ENCODE assay signal across 8 mouse cellular contexts in genomic region chr14:33313624-33314023, GRCm38 (mm10).
DNase-seq lines count a peak whose midpoint lies in the region; ATAC-seq and TF ChIP-seq lines count a peak whose summit lies in the region.

No protein-coding gene starts in this region.

- no peak for TF ChIP-seq POLR2A in heart, adult 2 months (IDR thresholded peaks at IDR 0.05; ENCODE audit: insufficient read depth, low read depth, low read length)

- no peak; the same call in 1 of the 2 replicates for TF ChIP-seq CTCF in heart, adult 2 months (IDR thresholded peaks at IDR 0.05)

- ATAC-seq in cerebellum, adult (ENCODE audit: insufficient number of reproducible peaks, low FRiP score, low TSS enrichment): peak; percentile 60
- peak; percentile 69 for ATAC-seq in forebrain, embryonic 15.5 days (replicated peaks)
- ATAC-seq in hindbrain, embryonic 16.5 days: peak; percentile 67
- peak; percentile 83 for ATAC-seq in megakaryocyte-erythroid progenitor cell, adult 5-6 weeks (replicated peaks; ENCODE audit: low FRiP score, low TSS enrichment, poor library complexity, severe bottlenecking)

- no peaks in the 10 kb centered on the region; the same call in 1 of the 2 replicates for H3K4me1 ChIP-seq in heart, adult 2 months (ENCODE audit: control insufficient read depth, insufficient read depth, low read length)
- peaks cover 9% of the 10 kb centered on the region; the same call in 1 of the 2 replicates for H3K4me1 ChIP-seq in forebrain, embryonic 15.5 days
- no peaks in the 10 kb centered on the region; the same call in 1 of the 2 replicates for H3K4me1 ChIP-seq in hindbrain, embryonic 16.5 days (ENCODE audit: control insufficient read depth, insufficient read depth, low read depth, low read length)

- 1% methylated on average over 4 of the region's 4 CpGs for WGBS in heart, adult 2 months
- 0% methylated on average over 4 of the region's 4 CpGs for WGBS in forebrain, embryonic 15.5 days
- 0% methylated on average over 4 of the region's 4 CpGs for WGBS in hindbrain, embryonic 16.5 days

- H3K9ac ChIP-seq in heart, adult 2 months (ENCODE audit: low read depth, low read length): no peak overlapping the region
- H3K9ac ChIP-seq in forebrain, embryonic 15.5 days (replicated peaks): no peak overlapping the region
- H3K9ac ChIP-seq in hindbrain, embryonic 16.5 days (ENCODE audit: low read depth, low read length): no peak overlapping the region

- H3K36me3 ChIP-seq in heart, adult 2 months (ENCODE audit: control insufficient read depth, insufficient read depth, low read length): no peaks in the 10 kb centered on the region
- H3K36me3 ChIP-seq in forebrain, embryonic 15.5 days: no peaks in the 10 kb centered on the region
- no peaks in the 10 kb centered on the region for H3K36me3 ChIP-seq in hindbrain, embryonic 16.5 days (ENCODE audit: control insufficient read depth, insufficient read depth, low read length)

- intact Hi-C loops in heart, adult 2 months (cut with DNase I): loop anchor here (1.0 kb wide), 1 partner anchor 58 kb away; no protein-coding TSS in a partner anchor

- H3K27ac ChIP-seq in heart, adult 2 months: no peak overlapping the region
- H3K27ac ChIP-seq in forebrain, embryonic 15.5 days (replicated peaks): no peak overlapping the region
- H3K27ac ChIP-seq in hindbrain, embryonic 16.5 days (ENCODE audit: low read depth, low read length): no peak overlapping the region

- no peaks in the 10 kb centered on the region for H3K27me3 ChIP-seq in heart, adult 2 months (ENCODE audit: control insufficient read depth, insufficient read depth, low read length)
- no peaks in the 10 kb centered on the region for H3K27me3 ChIP-seq in forebrain, embryonic 15.5 days
- no peaks in the 10 kb centered on the region; the same call in 1 of the 2 replicates for H3K27me3 ChIP-seq in hindbrain, embryonic 16.5 days (replicated peaks; ENCODE audit: control insufficient read depth, insufficient read depth, low read length)

- TF ChIP-seq EP300 in heart, adult 2 months (IDR thresholded peaks at IDR 0.05; ENCODE audit: insufficient read depth, low read depth, low read length): 0 out of 2 replicates have a peak, but pooled peaks have one; percentile 62

- no peak overlapping the region for H3K4me3 ChIP-seq in heart, adult 2 months
- no peak overlapping the region for H3K4me3 ChIP-seq in forebrain, embryonic 15.5 days
- H3K4me3 ChIP-seq in hindbrain, embryonic 16.5 days (ENCODE audit: low read length): no peak overlapping the region

- H3K9me3 ChIP-seq in forebrain, embryonic 15.5 days: no peaks in the 10 kb centered on the region
- no peaks in the 10 kb centered on the region for H3K9me3 ChIP-seq in hindbrain, embryonic 16.5 days (ENCODE audit: control insufficient read depth, low read length)

- no peak overlapping the region for H3K4me2 ChIP-seq in forebrain, embryonic 15.5 days (replicated peaks)
- no peak overlapping the region for H3K4me2 ChIP-seq in hindbrain, embryonic 16.5 days (ENCODE audit: low read length)

- H3K79me2 ChIP-seq in heart, adult 2 months (replicated peaks; ENCODE audit: control insufficient read depth, insufficient read depth, low read length): no peaks in the 10 kb centered on the region

- DNase-seq in heart, adult 2 months: peak; percentile 64 to 66
- no peak for DNase-seq in heart, adult 8-10 months (ENCODE audit: low spot score)
- peak; percentile 62 to 71 for DNase-seq in layer of hippocampus, postnatal 36 days
- peak; percentile 47 for DNase-seq in skeletal muscle tissue, adult 2 months (ENCODE audit: low read depth, low spot score)
